Mouse (Mus musculus) cerebellum, postnatal 4 days (tissue): ENCODE measurements around the gene Nsa2.
"Not testable (repeated sequence)": the region's sequence is repeated elsewhere in the genome, so short reads cannot be mapped to it uniquely, and the experiment has no call there.

Source experiments
- DNase-seq, 2 experiments: peaks; one replicate each; pipeline ENCODE4 v3.0.0; 2022; ENCODE audit warnings: low spot score in 2 of 2, mixed read lengths in 1 of 2

The Nsa2 gene

DNA sequence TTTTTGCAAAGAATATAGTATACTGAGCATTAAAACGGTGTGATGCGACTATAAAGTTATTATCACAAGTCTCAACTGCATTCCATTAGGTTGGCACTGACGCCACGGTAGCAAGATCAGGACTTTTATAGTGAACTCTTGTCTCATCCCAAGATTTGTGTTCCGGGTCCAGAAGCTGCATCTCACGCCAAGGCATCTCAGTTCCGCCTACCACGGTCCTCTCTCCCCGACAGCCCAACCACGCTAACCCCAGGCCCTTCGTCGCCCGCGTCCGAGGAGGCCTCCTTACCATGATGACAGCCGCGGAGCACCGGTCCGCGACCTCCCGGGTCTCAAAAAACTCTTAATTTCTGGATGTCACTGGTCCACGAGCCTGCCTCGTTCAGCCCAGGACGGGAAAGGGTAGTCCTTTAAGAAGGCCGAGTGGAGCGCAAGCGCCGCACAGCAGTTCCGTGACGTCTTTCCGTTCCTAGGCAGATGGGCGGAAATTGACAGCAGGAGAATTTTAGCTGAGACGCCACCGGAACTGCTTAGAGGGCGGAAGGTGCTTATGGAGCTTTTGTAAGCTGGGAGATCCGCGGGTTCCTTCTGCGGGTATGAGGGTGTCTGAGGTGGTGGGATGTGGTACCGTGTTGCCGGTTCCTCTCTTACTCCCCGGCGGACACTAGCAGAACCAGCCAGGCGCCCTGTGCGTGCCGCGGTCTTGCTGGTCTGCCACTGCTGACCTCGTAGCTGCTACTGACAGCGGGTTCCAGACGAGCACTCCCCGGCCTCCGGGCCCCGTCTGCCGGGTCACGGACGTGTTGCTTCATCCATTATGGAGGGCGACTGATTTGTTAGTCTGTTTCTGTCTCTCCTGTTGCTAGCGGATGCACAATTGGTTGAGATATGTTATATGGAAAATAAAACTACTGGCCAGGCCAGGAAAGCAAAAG is at the start of gene Nsa2, which contains the start of gene Gfm2:
Nsa2 (minus strand) TSS at position 472 of the 935 bp plus-strand sequence.
Gfm2 (plus strand) TSS at position 472 of the 935 bp plus-strand sequence.
- DNase-seq = peak; percentile 70 to 81

DNA sequence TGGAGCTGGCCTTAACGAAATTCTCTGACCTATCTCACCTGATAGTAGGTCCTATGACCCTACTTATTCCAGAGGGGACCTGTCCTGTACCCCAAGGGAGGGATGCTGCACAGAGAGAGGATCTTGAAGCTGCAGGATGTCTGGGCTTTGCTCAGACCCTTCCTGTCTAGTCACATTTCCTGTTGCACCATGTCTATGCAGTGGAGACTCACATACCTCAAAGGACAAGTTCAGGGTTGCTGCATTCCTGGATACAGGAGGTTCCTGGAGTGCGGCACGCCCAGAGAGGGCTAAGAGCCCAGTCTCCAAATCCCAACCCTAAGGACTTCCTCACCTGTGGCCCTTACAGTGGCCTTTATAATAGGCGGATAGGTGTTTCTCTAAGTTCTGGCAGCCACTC is 48.6 kb upstream of the Nsa2 start:
- DNase-seq = no peak

DNA sequence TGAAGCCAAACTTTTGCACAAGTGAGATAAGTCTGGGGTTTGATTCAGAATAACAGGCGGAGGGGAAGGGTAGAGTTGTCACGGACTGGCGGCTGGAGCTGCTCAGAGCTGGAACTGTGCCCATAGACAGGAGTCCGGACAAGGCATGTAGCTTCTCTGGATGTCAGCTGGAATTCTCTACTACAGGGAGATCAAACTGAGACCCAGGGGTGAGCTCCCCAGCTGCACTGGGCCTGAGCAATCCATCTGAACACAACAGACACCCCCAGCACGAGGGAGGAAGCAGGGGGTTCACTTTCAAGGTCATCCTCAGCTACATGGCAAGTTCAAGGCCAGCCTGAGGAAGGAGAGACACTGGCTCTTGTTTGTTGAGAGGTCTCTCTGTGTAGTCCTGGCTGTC is 46.9 kb upstream of the Nsa2 start:
- DNase-seq = no peak

DNA sequence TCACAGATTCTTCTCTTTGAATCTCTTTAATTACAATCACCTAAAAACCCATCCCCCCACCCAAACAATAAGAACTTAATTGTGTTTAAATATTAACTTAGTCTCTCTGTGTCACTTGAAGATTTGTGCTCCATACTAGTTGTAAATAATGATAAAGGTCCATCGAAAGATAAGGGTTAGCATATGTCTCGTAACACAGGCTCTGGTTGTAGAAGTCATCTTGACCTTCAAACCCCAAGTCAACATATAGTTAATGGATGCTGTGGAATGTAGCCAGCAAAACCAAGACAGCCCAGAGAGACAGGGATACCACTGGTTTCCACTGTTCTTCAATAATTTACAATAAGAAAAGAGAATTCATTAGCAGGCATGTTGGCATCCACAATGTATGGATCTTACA is 46.4 kb upstream of the Nsa2 start:
- no peak for DNase-seq

DNA sequence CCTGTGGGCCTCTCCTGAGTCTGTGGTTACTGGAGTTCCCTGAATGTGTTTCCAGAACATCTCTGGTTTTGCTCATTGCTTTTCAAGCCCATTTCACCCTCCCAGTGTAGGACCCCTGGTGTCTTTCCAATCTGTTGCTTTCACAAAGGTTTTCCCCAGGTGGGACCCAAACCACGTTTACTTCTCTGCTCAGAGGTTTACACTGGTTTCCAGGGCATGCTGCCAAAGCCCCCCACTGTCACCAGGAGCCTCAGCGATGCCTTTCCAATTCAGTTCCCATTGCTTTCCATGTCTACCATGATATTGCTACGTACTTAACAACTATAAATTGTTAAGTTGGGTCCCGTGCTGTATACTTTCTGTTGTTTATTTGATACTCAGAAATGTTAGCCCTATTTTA is 45.1 kb upstream of the Nsa2 start:
- no peak for DNase-seq

DNA sequence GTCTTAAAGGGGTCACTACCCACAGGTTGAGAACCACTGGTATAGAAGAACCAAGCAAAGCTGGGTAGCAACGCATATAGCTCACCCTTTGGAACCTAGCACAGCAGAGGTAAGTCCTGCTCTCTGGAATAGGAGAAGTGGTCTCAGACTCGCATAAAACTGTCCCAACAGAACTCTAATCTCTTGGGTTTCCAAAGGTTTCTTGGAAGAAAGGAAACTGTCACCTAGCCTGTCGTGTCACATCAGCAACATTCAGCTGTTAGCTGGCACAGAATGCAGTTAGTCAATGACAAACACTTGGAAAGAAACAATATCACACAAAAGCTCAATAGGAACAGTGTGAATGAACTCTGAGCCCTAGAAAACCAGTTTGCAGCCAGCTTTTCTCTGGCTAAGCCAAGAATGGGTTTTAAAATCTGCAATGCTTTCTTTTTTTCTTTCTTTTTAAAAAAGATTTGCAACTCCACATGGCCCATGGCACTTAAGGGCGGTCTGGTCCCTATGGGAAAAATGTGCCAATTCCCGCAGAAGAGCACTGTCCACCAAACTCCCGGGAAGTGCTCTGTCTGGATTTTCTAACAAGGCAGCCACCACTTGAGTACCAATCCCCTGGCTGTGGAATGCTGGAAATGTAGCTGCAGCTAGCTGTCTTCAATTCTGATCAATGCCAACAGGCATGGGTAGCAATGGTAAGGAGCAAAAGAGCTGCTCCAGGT is 42.5 kb upstream of the Nsa2 start:
- DNase-seq = no peak

DNA sequence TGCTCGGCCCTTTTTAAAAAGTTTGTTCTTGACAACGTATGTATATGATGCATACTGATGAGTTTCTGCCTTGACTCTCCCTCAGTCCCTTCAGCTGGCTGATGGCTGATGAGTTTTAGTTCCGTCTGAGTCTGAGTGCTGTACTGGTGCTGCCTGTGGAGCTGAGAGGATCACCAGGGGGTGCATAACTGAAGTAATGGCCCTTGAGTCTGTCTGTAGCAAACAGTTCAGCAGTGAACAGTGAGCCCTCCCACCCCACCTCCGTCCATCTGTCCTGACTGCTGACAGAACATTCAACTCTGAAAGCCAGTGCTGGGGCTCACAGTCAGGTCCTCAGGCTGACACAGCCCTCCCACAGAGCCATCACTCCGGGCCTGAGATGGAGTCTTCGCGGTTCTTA is 41.2 kb upstream of the Nsa2 start:
- no peak for DNase-seq

DNA sequence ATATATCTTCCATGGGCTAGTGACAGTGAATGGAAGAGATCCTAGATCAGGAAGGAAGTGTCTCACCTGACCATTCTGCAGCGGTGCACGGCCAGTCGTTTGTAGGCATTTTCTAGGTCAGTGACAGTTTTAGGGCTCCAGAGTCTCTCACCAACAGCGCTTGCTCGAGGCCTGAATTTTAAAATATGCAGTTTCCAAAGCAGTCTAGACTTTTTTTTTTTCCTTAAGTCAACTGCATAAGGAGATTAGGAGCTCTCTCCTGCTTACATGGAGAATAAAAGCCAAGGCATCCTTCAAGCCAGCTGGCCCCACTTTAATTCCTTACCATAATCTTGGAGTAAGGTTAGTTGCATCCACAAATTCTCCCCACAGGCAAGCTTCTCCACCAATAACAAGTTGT is 39.0 kb upstream of the Nsa2 start:
- no peak for DNase-seq

DNA sequence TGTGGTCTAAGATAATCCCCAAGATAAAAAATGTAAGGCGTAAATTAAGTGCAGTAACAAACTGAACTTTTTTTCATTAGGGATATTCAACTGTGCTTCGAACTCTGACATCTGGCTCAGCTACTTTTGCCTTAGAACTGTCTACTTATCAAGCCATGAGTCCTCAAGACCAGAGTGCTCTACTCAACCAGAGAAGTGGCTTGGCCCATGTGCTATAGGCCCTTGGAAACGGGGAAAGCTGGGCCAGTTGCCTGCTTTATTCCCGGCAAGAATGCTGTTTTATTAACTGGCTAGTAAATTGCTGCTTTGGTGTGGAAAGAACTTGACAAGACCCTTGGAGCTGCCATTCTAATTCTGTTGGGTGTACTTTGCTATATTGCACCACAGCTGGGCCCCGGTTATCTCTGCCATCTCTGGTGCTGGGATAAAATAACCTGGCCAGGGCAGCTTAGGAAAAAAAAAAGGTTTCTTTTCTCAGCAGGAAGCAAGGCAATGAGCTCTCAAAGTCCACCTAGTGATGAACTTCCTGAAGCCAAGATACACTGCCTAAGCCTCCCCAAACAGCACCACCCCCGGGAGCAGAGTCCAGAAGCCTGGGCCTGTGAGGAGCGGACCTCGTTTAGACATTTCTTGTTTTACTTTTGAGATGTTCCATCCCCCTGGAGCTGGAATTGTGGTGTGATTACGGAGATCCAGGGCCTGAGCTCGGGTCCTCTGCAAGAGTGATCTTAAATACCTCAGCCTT is 38.0 kb upstream of the Nsa2 start:
- no peak for DNase-seq

DNA sequence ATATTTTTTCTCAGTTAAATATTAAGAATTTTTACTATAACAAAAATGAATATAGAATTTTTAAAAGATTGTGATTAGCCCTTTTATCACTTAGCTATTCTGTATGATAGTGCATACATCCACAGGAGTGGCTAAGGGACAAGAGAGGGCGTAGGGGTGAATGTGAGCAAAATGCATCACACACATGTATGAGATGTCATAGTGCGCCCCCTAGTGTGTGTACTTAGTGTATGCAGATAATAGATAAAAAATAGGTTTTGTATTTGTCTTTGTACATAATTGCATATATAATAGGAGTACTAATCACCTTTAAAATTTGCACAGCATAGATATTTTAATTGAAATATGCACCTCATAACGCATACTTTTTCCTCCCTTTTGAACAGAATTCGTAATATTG is 8.1 kb upstream of the Nsa2 start:
- DNase-seq = peak in 1 of 2 experiments; percentile 27

DNA sequence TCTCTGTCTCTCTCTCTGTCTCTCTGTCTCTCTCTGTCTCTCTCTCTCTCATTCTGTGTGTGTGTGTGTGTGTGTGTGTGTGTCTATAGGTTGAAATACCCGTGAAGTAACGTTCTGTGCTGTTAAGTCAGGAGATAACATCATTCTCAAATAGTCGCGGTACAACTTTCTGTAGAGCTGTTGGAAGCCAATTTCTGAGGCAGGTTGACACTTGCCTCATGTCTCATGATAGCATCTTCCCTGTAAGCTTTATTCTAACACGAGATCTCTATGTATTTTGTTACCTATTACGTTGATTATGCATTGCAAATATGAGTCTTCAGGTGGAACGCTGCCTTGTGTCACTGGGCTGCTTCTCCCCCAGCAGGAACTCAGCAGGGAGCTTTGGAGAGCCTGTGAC is 4.6 kb upstream of the Nsa2 start:
- DNase-seq = no peak

DNA sequence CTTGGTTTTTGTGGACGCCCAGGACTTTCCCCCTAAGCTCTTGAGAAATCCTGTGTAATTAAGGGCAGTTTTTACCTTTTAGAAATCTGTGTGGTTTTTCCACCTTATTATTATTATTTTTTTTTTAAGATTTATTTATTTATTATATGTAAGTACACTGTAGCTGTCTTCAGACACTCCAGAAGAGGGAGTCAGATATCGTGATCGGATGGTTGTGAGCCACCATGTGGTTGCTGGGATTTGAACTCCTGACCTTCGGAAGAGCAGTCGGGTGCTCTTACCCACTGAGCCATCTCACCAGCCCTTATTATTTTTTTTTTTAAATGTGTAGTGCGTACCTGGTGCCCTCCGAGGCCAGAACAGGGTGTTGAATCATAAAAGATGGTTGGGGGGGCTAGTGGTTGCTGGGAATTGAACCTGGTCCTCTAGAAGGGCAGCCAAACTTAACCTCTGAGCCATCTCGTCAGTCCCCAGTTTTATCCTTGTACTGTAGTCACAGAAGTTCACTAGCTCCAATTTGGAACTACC is 731 bp upstream of the Nsa2 start:
- DNase-seq = not testable (repeated sequence)

DNA sequence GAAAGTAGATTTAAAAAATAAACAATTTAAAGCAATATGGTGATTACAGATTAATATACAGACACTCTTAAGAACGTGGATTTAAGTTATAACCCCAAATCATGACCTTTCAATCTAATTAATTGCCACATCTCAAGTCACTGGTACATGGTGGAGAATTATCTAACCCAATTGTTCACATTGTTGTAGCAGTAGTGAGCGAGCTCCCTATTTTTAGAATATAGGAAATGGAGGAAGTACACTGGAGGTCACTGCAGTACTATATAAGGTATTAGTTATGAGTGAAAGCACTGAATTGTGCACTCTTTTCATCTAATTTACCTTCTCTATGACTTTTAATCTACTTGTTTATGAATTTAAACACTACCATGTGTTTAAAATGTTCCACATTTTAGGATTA is 7.3 kb downstream of the Nsa2 start:
- DNase-seq = not testable (repeated sequence)

DNA sequence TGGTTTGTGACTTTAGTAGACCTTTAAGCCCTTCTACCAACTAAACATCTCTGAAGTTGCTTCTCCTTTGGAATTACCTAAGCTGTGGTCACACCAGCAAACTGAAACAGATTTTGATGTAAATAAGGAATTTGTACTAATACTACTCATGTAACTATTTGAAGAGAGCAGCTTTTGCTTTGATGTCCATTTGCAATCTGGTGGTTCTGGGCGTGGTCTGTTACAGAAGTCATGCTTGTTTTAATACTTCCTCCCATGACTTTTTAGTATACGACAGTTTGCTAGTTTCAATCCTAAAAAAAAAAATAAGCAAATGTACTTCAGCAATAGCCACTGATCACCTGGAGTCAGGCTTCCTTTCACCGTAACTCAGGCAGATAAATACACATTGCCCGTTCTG is 8.1 kb downstream of the Nsa2 start:
- not testable (repeated sequence) for DNase-seq

DNA sequence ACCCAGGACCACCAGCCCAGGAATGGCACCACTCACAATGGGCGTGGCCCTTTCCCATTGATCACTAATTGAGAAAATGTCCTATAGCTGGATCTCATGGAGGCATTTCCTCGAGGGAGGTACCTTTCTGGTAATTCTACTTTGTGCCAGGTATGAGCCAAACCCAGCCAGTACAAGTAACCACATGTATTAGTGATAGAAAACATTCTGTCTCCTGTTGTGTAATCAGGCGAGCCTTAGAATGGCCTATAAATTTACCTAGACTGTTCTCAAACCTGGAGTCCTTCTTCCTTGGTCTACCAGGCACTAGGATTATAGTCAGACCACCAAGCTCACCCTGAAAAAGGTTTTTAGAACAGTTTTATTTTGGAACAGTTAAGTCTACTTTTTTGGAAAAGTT is 16.4 kb downstream of the Nsa2 start:
- DNase-seq = no peak

DNA sequence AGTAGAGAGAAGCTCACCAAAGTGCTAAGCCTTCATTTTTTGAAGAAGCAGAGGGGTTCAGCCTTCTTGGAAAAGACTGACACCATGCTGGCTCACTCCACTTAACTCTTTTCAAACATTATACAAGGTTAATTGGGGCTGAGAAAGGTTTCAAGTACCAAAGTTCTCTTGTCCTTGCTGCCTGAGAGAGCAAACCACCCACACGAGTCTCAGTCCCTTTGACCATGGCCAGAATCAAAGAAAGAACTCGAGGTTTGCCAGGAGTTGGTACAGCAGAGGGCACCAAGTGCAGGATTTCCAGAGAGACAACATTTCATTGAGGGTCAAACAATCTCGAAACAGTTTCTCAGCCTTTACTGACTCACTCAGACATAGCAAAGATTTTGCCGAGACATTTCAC is 28.7 kb downstream of the Nsa2 start:
- no peak for DNase-seq

DNA sequence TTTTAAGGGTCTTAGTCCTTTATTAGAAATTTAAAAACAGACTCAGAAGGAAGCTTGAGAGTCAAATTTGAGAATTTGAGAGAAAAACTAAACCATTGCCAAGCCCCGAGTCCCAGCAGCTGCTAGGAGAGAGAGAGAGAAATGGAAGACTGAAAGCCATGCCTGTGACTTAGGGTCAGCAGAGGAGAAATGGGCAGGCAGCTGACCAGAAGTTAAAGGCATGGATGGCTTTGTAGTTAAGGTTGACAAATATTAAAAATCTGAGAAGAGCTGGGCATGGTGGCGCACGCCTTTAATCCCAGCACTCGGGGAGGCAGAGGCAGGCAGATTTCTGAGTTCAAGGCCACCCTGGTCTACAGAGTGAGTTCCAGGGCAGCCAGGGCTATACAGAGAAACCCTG is 30.0 kb downstream of the Nsa2 start:
- DNase-seq = not testable (repeated sequence)

DNA sequence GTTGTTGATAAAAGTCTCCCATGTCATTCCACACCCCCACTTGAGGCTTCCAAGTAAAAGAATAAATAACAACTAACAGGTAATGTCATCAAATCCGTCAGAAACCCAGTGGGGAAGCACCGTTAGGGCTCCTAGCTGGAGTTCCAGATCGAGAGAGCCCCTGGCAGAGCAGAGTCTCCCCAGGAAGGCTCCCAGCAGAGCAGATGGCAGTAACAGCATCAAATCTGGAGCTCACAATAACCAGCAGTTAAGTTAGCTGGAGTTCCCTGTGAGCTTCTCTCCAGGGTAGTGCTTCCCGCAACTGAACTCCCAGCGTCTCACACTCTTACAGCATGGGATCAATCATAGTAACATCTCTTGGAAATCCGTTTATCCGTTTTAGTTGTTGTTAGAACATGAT is 32.7 kb downstream of the Nsa2 start:
- DNase-seq = no peak

DNA sequence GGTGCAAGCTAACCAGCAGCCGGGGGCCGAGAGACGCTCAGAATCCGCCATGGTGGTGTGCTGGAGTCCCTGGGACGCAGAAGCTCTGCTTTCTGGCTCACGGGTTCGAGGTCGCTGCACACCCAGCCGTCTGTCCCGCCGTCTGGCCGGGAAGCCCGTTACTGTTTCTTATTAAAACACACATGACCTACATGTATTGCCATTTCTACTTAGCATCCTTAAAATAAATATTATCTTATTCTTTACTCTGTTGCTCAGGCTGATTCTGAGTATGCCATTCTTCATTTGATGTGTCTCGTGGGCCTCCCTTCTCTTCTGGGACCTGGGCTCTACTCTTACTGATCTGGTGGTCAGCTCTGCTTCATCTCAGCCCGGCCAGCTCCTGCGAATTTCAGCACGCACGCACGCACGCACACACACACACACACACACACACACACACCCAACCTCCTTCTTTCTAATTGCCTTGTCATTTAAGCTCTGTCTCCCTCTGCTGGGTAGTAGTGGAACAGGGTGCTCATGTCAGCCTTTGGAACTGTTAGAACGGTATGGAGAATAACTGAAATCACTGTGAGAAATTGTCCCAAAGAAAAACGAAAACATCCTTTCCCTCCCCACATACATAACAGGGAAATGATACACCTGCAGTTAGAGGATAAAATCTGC is 38.4 kb downstream of the Nsa2 start, which contains the start of gene Gm6169:
Gm6169 (minus strand) TSS at position 51 of the 666 bp plus-strand sequence.
- peak; percentile 37 to 71 for DNase-seq

DNA sequence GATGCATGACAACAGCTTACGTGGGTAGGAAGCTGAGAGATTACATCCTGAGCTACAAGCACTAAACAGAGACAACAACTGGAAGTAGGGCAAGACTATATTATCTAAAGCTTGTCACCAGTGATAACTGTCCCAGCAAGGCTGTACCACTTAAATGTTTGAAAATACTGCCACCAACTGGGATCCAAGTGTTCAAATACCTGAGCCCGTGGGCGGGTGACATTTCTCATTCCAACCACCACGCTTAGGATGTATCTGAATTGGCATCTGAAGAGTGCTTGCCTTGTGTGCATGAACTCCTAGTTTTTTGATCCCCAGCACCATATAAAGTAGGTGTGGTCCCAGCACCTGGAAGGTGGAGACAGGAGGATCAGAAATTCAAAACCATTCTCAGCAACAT is 42.0 kb downstream of the Nsa2 start:
- no peak for DNase-seq

DNA sequence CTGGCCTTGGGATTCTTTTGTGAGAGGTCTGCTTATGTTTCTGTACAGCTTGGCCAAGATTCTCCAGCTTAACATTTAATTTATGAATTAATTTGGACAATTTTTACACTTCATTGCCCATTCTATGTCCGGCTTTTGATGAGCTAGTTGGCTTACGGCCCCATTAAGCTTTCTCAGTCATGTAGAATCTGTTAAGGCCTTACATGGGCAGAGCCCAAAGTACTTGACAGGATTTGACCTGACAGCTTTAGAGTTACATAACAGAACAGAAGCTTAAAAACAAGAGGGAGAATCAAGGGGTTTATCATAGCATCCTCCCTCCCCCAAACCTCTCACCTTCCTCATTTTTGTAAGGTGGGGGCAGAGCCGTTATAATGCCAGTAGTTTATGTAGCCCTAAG is 49.6 kb downstream of the Nsa2 start:
- DNase-seq = no peak
